Mouse (Mus musculus): ENCODE data around the gene Fam205a2.
"Not testable (repeated sequence)": the region's sequence is repeated elsewhere in the genome, so short reads cannot be mapped to it uniquely, and the experiment has no call there.

GRCm38 (mm10) chr4:42528075-42528474 is at the start of gene Fam205a2:
- not testable (repeated sequence) for TF ChIP-seq E2F4 (IDR thresholded peaks at IDR 0.05; ENCODE audit: insufficient read depth); POLR2A (IDR thresholded peaks at IDR 0.05; ENCODE audit: insufficient read length, low read depth); CEBPB (IDR thresholded peaks at IDR 0.05; ENCODE audit: insufficient read depth, poor library complexity, severe bottlenecking); USF1 (IDR thresholded peaks at IDR 0.05; ENCODE audit: low read depth); SRF (IDR thresholded peaks at IDR 0.05; ENCODE audit: control insufficient read depth, insufficient read length, low read depth); MAX (IDR thresholded peaks at IDR 0.05; ENCODE audit: low read depth); TCF12 (IDR thresholded peaks at IDR 0.05; ENCODE audit: insufficient read depth, poor library complexity, severe bottlenecking); POLR2AphosphoS2 (IDR thresholded peaks at IDR 0.05; ENCODE audit: insufficient read length, low read depth); TCF3 (IDR thresholded peaks at IDR 0.05; ENCODE audit: insufficient read length, low read depth)
